Mouse (Mus musculus): ENCODE results near the gene Flg.

DNA sequence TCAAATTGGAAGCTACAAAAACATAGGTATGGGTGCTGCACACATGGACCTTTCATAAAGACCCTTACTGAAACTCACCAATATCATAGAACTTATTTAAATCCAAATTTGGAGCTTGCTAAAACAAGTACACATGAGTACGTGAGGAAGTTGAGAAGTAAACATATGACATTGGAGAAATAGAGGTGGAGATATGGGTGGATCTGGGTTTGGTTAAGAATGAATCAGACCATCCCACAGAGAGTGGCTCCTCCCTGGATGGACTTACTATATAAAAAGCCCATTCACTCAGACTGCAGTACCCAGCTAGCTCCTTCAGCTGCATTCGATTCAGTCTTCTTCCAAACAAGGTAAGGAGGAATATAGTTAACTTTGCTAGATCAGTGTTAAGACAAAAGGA lies at the start of gene Flg:
- TF ChIP-seq CTCF (IDR thresholded peaks at IDR 0.05; ENCODE audit: low read depth, low read length) (no peak), POLR2A (IDR thresholded peaks at IDR 0.05; ENCODE audit: insufficient read depth, low read length) (no peak)

Data from ES-Bruce4 (cell line).